Mouse (Mus musculus) thymus, adult 2 months (tissue): ENCODE results near the gene Sept7. TPM values are rescaled to one million over a fixed set of nuclear protein-coding genes. Genes with fewer than 3 reads are reported as not detected.

Source experiments
- DNase-seq: peaks from one replicate; pipeline ENCODE4 v3.0.0; 2021
- H3K27ac ChIP-seq: fragments of 200-500 bp; 2 replicates; pipeline ENCODE4 v1.5.1; 2012; ENCODE audit warnings: low read length, control low read depth; ENCODE audit not compliant: control insufficient read depth, insufficient read depth
- H3K27me3 ChIP-seq: fragments of 200-500 bp; 2 replicates; pipeline ENCODE4 v1.6.1; 2012; ENCODE audit warnings: mild to moderate bottlenecking, low read length, moderate library complexity, mixed read lengths; ENCODE audit not compliant: control insufficient read depth, insufficient read depth
- H3K36me3 ChIP-seq: fragments of 200-500 bp; 2 replicates; pipeline ENCODE4 v1.6.1; 2012; ENCODE audit warnings: mild to moderate bottlenecking, low read length, moderate library complexity; ENCODE audit not compliant: control insufficient read depth, insufficient read depth
- H3K4me1 ChIP-seq: fragments of 200-500 bp; replicated peaks from 2 replicates; pipeline ENCODE4 v1.6.1; 2012; ENCODE audit warnings: low read length; ENCODE audit not compliant: control insufficient read depth, insufficient read depth
- H3K4me3 ChIP-seq: fragments of 200-500 bp; 2 replicates; pipeline ENCODE4 v1.5.1; 2012; ENCODE audit warnings: mild to moderate bottlenecking, low read length, control low read depth, moderate library complexity; ENCODE audit not compliant: control insufficient read depth, insufficient read depth
- CTCF ChIP-seq: fragments of 200-500 bp; IDR thresholded peaks from 2 replicates; pipeline ENCODE4 v1.5.1; 2012; ENCODE audit warnings: mild to moderate bottlenecking, control low read depth, low read length, moderate library complexity, borderline replicate concordance; ENCODE audit not compliant: control insufficient read depth, poor library complexity, insufficient read depth; ENCODE audit errors: extremely low read depth
- POLR2A ChIP-seq: fragments of 200-500 bp; IDR thresholded peaks from 2 replicates; pipeline ENCODE4 v1.6.1; 2012; ENCODE audit warnings: mild to moderate bottlenecking, low read length, control low read depth, moderate library complexity; ENCODE audit not compliant: control insufficient read depth, poor library complexity, insufficient read depth; ENCODE audit errors: extremely low read depth
- WGBS: fragments of 180-500 bp; shearing (Covaris S2); methylation state at CpG from one replicate; pipeline ENCODE4 v1.1.7; 2018; 5-methylcytosine and 5-hydroxymethylcytosine counted together
- polyA plus RNA-seq: library from polyadenylated mRNA; depleted of rRNA; stranded (reverse); fragments of >200 nt; gene quantifications from 2 replicates; pipeline ENCODE4 v1.2.3, GENCODE M21; 2012

Gene Sept7
- polyA plus RNA-seq, 1 experiment, result 16.0 TPM

DNA sequence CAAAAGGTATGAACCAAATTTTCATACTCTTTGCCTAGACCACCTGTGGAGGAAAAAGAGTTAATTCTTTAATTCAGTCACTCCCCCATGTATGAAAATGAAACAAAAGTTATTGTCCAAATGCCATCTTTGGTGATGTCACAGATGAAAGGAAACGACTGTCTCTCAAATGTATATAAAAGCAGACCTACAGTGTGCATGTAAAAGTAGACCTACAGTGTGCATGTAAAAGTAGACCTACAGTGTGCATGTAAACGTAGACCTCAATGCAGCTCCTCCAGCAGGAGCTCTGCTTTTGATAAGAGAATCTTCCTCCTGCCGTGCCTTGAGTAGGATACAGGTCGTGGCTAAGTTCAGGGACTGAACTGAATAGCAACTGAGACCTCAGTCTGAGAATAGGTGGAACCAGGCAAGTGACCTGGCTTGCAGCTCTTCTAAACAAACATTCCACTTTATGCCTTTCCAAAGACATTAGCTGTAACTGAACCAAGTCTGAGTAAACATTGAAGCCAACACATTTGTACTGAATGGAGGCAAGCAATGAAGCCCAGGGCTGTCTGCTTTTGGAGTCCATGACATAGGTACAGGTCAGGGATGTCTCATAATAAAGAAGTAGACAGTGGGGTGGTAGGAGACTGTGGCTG lies 75.6 kb downstream of the Sept7 start:
- no peak overlapping the region for H3K27ac ChIP-seq
- TF ChIP-seq POLR2A (no peak), CTCF (no peak)

GRCm38 (mm10) chr9:25328946-25329723 lies 76.9 kb downstream of the Sept7 start:
- Histone ChIP-seq H3K36me3 (no peaks in the 10 kb centered on the region), H3K27ac (no peak overlapping the region), H3K4me3 (no peak overlapping the region), H3K27me3 (no peaks in the 10 kb centered on the region), H3K4me1 (no peaks in the 10 kb centered on the region)
- TF ChIP-seq POLR2A (no peak), CTCF (no peak)
- WGBS, result 91% methylated on average over 11 of the region's 11 CpGs
- no peak for DNase-seq

More for the DNA sequence above, 75.6 kb downstream of the Sept7 start:
- no peak for DNase-seq
- Histone ChIP-seq H3K4me3 (no peak overlapping the region), H3K27me3 (no peaks in the 10 kb centered on the region), H3K36me3 (no peaks in the 10 kb centered on the region), H3K4me1 (no peaks in the 10 kb centered on the region)
- WGBS, result 82% methylated on average over 4 of the region's 4 CpGs

DNA sequence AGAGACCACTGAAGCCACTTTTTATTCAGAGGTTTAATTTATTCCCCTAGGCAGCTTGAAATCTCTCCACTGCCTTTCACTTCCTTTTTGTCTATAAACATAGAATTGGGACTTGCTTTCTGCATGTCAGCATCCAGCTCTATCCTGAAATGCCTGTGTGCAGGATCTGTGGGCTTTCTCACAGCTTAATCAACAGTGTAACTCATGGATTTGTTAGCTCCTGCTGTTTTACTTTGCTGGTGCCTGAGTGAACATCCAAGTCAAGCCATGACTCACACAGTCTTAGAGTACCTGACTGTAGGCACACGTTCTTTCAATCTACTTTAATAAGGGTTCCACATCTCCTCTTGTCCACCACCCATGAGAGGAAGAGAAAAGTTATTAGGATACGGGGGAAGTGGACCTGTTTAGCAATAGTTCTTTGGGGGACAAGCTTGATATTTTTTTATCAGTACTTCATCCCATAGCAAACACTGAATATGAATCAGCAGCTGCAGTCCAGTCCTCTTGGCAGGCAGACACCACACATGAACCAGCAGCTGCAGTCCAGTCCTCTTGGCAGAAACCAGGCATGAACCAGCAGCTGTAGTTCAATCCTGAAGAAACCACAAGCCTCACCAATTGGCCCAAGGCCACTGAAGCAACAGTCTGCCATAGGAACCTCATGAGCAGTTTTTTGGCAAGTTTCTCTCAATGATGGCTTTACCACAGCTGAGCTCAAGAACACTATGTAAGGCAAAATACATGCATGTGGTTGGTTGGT lies 85.4 kb downstream of the Sept7 start:
- no peaks in the 10 kb centered on the region for H3K4me1 ChIP-seq
- no peaks in the 10 kb centered on the region for H3K27me3 ChIP-seq
- WGBS, result 88% methylated on average over 2 of the region's 2 CpGs
- H3K27ac ChIP-seq, result no peak overlapping the region
- TF ChIP-seq CTCF, result no peak
- TF ChIP-seq POLR2A, result no peak
- H3K4me3 ChIP-seq, result no peak overlapping the region
- no peak for DNase-seq
- H3K36me3 ChIP-seq, result no peaks in the 10 kb centered on the region

DNA sequence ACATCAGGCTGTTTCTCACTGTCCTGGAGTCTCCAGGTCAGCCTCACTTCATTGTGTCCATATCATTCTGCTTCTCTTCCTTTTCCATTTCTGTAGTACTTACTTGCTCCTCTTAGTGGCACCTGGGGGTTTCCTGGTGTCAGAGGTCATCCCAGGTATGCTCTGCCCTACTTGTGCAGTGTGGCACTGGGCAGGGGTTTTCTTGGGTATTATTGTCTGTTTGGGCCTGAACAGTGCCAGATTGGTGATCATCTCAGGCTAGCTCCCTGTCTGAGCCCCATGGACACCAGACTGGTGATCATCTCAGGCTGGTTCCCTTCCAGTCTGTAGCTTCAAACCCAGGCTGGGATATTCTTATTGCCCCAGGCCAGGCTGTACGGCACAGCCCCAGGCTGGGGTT lies 88.2 kb downstream of the Sept7 start:
- DNase-seq, result no peak
- H3K4me3 ChIP-seq, result no peak overlapping the region
- WGBS, result 100% methylated on average over 1 of the region's 1 CpGs
- no peaks in the 10 kb centered on the region for H3K4me1 ChIP-seq
- no peak overlapping the region for H3K27ac ChIP-seq
- H3K36me3 ChIP-seq, result no peaks in the 10 kb centered on the region
- H3K27me3 ChIP-seq, result no peaks in the 10 kb centered on the region
- TF ChIP-seq POLR2A, result no peak

GRCm38 (mm10) chr9:25353775-25354174 lies 101.5 kb downstream of the Sept7 start:
- no peak overlapping the region for H3K4me3 ChIP-seq
- DNase-seq, result no peak
- H3K27me3 ChIP-seq, result no peaks in the 10 kb centered on the region
- WGBS, result 88% methylated on average over 1 of the region's 1 CpGs
- no peaks in the 10 kb centered on the region for H3K4me1 ChIP-seq
- no peaks in the 10 kb centered on the region for H3K36me3 ChIP-seq
- no peak overlapping the region for H3K27ac ChIP-seq
- TF ChIP-seq CTCF (no peak), POLR2A (no peak)

DNA sequence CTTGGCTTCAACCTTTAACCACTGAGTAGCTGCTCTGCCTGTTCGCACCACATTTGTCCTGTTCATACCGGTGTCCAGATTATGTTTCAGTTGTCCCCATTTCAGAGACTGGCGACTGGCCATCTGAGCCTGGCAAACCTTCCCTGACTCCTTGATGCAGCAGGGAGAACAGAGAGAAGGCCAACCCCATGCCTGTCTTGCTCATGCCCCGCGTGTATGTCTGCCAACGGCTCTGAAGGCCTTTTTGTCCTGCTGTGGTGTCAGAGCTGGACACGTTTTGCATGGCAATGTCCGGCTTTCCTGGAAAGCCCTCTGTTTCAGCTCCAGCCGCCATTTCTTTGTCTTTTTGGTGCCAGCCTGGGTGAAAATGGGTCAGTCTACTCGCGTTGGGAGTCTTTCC lies 103.6 kb downstream of the Sept7 start:
- Histone ChIP-seq H3K27ac (no peak overlapping the region), H3K4me3 (no peak overlapping the region), H3K36me3 (no peaks in the 10 kb centered on the region), H3K27me3 (no peaks in the 10 kb centered on the region), H3K4me1 (no peaks in the 10 kb centered on the region)
- DNase-seq, result no peak
- WGBS, result 97% methylated on average over 11 of the region's 11 CpGs
- no peak for TF ChIP-seq CTCF
- no peak for TF ChIP-seq POLR2A
